Mouse (Mus musculus) lung, postnatal 10 days (tissue): ENCODE results near the gene Atf1.
A peak's percentile ranks its signal among the peaks of the same experiment; 100 is the strongest.

Experiments used
- DNase-seq: peaks from one replicate; pipeline ENCODE4 v3.0.0; 2021

Atf1 gene

GRCm38 (mm10) chr15:100216173-100216572, 11.4 kb upstream of the Atf1 start:
- DNase-seq: no peak

GRCm38 (mm10) chr15:100218018-100218417, 9.6 kb upstream of the Atf1 start:
- no peak for DNase-seq

GRCm38 (mm10) chr15:100219396-100219795, 8.2 kb upstream of the Atf1 start:
- DNase-seq: peak; percentile 29

GRCm38 (mm10) chr15:100220916-100221315, 6.7 kb upstream of the Atf1 start:
- DNase-seq: peak; percentile 31

- no peak for DNase-seq
These were observed 2.2 kb upstream of the Atf1 start for GRCm38 (mm10) chr15:100225381-100225780.

- no peak for DNase-seq
These were observed 1.7 kb upstream of the Atf1 start for GRCm38 (mm10) chr15:100225891-100226290.

- peak; percentile 16 for DNase-seq
These were observed 472 bp upstream of the Atf1 start for GRCm38 (mm10) chr15:100227031-100227662.

GRCm38 (mm10) chr15:100228535-100229336, 1.1 kb downstream of the Atf1 start:
- DNase-seq: no peak

- no peak for DNase-seq
These were observed 3.0 kb downstream of the Atf1 start for GRCm38 (mm10) chr15:100230655-100231054.

GRCm38 (mm10) chr15:100231616-100232525, 4.3 kb downstream of the Atf1 start:
- no peak for DNase-seq

- no peak for DNase-seq
These were observed 7.8 kb downstream of the Atf1 start for GRCm38 (mm10) chr15:100235208-100235965.

- no peak for DNase-seq
These were observed 9.3 kb downstream of the Atf1 start for GRCm38 (mm10) chr15:100236952-100237351.

GRCm38 (mm10) chr15:100241780-100242179, 14.2 kb downstream of the Atf1 start:
- DNase-seq: no peak

- DNase-seq: no peak
These were observed 18.3 kb downstream of the Atf1 start for GRCm38 (mm10) chr15:100245951-100246350.

GRCm38 (mm10) chr15:100247296-100247695, 19.7 kb downstream of the Atf1 start:
- DNase-seq: no peak

- DNase-seq: no peak
These were observed 21.2 kb downstream of the Atf1 start for GRCm38 (mm10) chr15:100248665-100249433.

GRCm38 (mm10) chr15:100251153-100251780, 23.6 kb downstream of the Atf1 start:
- peak; percentile 33 for DNase-seq

- no peak for DNase-seq
These were observed 28.8 kb downstream of the Atf1 start for GRCm38 (mm10) chr15:100256386-100256785.

- no peak for DNase-seq
These were observed 29.7 kb downstream of the Atf1 start for GRCm38 (mm10) chr15:100257305-100257704.

GRCm38 (mm10) chr15:100258646-100259425, 31.2 kb downstream of the Atf1 start:
- peak; percentile 27 for DNase-seq
